Mouse (Mus musculus) layer of hippocampus, postnatal 25 days (tissue): ENCODE data around the gene Trim56. TPM values are rescaled to one million over a fixed set of nuclear protein-coding genes. Genes with fewer than 3 reads are reported as not detected.
A peak's percentile ranks its signal among the peaks of the same experiment; 100 is the strongest.

Experiments
- DNase-seq, 2 experiments: peaks; one replicate each; pipeline ENCODE4 v3.0.0; 2022; ENCODE audit warnings: mixed read lengths in 2 of 2, low spot score in 1 of 2; ENCODE audit errors: extremely low spot score in 1 of 2
- total RNA-seq, 2 experiments: library from RNA; stranded (reverse); gene quantifications; 2 replicates each; pipeline ENCODE4 v1.2.3; 2021

Trim56 gene
- total RNA-seq, 2 experiments from 2014 or later, result 4.8 to 5.4 TPM

DNA sequence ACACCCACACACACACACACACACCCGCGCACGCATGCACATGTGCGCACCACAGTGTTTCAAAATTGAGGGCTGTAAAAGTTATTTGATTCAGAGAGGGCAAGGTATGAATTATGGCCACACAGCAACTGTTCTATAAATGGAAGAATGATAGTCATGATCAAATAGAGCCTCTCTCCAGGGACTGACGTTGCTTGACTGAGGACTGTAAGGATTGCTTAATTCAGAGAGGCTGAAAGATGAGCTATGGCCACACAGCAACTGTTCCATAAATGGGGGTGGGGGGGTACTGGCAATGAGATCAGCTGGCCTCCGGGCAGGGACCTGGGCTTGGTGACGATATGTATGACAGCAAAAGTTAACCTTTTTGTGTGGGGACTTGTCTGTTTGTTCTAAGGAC, 38.8 kb downstream of the Trim56 start:
- no peak for DNase-seq

DNA sequence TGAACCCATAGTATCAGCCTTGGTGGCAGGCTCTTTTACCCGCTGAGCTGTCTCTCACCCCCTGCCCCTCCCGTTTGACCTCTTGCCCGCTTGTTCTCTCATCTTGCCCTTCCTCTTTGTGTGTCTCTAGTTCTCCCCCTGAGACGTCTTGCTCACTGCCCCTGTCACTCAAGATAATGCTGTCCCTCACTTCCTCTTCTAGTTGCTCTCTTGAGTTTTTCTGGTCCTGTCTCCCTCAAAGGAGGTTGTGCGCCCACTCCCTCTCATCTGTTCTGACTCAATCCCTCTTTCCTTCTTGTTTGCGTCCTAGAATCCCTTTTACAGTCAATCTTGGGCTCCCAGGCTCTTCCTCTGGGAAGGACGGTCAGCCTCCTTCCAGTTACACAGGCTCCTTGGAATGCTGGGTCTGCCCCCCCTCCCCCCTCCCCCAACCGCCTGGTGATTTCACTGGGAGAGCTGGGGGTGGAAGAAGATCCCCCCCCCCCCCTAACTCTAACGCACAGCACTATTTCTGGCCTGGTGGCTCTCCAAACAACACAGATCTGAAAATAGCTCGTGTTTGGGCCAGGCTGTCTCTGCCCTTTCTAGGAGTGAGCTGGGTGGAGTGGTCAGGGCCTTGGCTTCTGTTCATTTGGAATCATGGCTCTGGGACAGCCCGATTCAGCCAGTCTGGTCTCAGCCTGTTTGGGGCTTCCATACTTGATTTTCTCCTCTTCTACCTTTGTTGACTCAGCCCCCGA, 39.6 kb downstream of the Trim56 start:
- no peak for DNase-seq

DNA sequence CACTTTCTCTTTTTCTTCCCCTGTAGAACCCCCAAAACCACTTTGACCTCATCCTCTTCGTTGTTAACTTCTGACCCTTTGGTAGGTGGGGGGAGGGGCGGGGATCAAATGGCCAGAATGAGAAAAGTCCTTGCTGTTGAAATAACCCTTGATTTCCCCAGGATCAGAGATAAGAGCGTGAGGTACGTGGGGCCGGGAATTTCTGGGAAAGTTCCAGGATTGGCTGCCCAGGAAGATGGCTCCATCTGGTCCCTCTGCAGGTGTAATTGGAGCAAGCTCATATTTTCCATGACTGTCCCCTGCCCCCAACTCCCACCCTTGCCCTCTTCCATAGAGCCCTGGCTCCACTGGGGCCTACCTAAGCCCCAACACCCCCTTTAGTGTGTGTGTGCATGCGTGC, 40.3 kb downstream of the Trim56 start:
- DNase-seq, result no peak

GRCm38 (mm10) chr5:137074191-137074651, 41.8 kb downstream of the Trim56 start:
- no peak for DNase-seq

DNA sequence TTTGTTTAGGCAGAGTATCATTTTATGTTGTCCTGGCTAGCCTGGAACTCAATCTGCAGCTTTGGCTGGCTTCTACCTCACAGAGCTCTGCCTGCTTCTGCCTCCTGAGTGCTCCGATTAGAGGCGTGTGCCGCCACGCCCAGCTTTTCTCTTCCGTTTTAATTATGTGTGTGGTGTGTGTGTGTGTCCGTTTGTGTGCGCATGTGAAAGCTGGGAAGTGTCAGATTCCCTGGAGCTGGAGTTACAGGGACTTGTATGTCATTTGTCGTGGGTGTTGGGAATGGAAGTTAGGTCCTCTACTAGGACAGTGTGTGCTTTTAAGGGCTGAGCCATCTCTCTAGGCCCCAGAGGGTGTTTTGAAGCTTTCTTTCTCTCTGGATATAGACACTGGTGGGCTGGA, 42.9 kb downstream of the Trim56 start:
- DNase-seq, result no peak

DNA sequence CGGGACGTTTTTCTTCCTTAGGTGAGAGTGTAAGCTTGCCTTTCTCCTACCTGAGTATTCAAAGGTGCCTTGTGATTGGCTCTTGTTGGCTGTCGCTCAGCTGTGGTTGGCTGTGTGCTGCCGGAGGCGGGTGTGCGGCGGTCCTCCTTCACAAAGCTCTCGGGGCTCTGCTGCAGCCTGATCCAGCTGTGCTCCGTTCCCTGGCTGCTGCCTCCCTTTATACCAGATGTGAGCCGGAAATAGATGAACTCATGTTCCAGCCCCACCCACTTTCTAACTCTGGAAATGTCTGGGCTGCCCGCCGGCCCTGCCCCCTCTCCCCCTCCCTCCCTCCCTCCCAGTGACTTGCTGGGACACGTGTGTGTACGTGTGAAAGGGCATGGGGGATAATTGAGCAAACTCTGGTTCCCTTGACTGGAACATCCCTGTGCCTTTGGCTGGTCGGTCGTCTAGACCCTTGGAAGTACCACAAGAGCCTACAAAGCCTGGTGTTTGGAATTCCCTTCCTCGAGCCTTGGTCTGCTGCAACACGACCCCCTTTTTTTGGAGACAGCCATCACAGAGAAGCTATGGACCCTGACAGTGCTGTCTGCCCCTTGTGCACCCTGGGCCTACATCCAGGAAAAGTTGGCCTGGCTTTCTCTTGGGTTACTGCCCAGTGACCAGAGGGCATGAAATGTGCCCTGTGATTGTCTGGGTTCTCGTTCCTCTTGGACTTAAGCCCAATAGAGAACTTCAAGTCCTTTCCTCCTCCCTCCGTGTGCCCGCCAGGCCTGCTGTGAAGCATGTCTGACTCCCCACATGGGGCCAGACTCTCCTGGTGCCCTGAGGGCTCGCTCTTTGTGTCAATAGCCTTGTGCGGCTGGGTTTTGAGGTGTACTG, 43.7 kb downstream of the Trim56 start, which contains the start of gene Serpine1:
TSS of gene Serpine1 (minus strand) at position 190 of the 882 bp plus-strand sequence.
- peak in 1 of 2 experiments; percentile 26 for DNase-seq

DNA sequence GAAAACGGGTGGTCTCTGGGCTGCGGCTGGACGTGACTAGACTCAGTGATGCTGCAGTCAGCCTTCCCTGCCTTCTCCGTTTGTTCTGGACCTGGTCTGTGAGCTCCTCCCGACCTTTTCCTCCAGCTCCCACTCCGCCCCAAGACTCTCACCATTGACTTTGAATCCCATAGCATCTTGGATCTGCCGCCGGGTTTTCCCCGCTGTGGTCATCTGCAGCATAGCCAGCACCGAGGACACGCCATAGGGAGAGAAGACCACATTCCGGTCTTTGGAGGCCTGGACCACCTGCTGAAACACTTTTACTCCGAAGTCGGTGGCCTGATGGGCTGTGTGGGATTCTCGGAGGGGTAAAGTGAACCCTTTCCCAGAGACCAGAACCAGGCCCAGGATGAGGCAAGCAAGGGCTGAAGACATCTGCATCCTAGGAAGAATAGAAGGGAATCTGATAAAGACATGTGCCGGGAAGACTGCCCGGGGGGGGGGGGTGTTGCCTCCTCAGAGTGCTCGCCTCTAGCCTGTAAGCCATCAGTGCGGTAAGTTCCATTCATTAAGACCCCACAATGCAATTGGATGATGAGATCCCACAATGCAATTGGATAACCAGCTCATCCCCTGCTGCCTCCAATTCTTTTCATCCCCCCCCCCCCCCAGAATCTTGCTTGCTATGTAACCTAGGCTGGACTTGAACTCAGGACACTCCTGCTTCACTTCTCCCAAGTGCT, 45.0 kb downstream of the Trim56 start:
- no peak for DNase-seq

- no peak for DNase-seq
These were observed 47.3 kb downstream of the Trim56 start for GRCm38 (mm10) chr5:137068711-137069110.

DNA sequence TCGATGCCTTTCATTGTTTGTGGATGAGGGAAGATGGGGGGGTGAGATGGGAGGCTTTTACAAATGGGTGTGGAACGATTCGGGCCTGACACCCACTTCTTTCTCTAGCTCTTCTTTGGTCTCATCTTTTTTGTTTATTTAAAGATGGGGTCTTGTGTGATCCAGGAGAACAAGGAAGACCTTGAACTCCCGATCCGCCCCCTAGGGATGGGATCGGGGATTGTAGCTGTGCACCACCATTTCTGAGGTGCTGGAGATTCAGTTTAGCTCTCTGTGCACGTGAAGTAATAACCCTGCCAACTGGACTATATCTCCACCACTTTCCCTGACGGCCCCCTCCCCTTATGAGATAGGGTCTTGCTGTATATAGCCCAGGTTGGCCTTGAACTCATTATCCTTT, 50.1 kb downstream of the Trim56 start:
- no peak for DNase-seq

DNA sequence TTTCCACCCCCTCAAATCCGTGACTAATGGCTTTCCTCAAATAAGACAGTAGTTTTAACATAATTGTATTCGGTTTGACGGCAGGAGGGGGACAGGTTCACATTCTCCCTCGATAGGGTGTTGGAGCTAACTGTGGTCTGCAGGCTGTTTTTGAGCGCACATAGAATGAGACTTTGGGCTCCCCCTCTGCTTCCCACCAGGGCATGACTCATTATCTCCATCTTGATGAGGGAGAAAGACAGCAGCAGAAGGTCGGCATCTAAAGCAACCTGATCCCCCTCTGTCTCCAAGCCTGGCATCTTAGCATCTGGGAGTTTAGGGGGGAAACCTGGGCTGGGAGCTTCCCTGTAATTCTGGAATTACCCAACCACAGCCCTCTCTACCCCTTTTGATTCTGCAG, 50.6 kb downstream of the Trim56 start:
- no peak for DNase-seq

GRCm38 (mm10) chr5:137062601-137063000, 53.4 kb downstream of the Trim56 start:
- no peak for DNase-seq

- peak in 1 of 2 experiments; percentile 66 for DNase-seq
These were observed 54.1 kb downstream of the Trim56 start for GRCm38 (mm10) chr5:137061809-137062481.

Other genes with a start within 250 kb of the Trim56 start
- 1 to 10 TPM; 3.5 to 4.7 TPM for gene Col26a1, start 233.0 kb downstream of the Trim56 start, total RNA-seq
- gene Ift22, start 208.1 kb downstream of the Trim56 start, total RNA-seq, result 10 to 100 TPM; 82.1 to 84.3 TPM
- gene Fis1, start 162.9 kb downstream of the Trim56 start, total RNA-seq, result 100 to 1,000 TPM; 226 to 262 TPM
- under 1 TPM; 0.15 to 0.26 TPM for gene Cldn15, start 149.6 kb downstream of the Trim56 start, total RNA-seq
- 10 to 100 TPM; 35.0 to 39.8 TPM for gene Plod3, start 129.2 kb downstream of the Trim56 start, total RNA-seq
- 10 to 100 TPM; 75.4 to 90.7 TPM for gene Znhit1, start 128.2 kb downstream of the Trim56 start, total RNA-seq
- gene Vgf, start 89.8 kb downstream of the Trim56 start, total RNA-seq, result 100 to 1,000 TPM; 219 to 233 TPM
- gene Ap1s1, start 70.1 kb downstream of the Trim56 start, total RNA-seq, result 100 to 1,000 TPM; 262 to 327 TPM
- under 1 TPM; 0.27 to 0.52 TPM for gene Serpine1, start 43.9 kb downstream of the Trim56 start, total RNA-seq
- gene Muc3, start 33.1 kb upstream of the Trim56 start, total RNA-seq, result not detected
- 1 to 10 TPM; 1.6 to 5.4 TPM for gene Muc3a, start 96.2 kb upstream of the Trim56 start, total RNA-seq
- 10 to 100 TPM; 63.8 to 67.6 TPM for gene Ache, start 171.3 kb upstream of the Trim56 start, total RNA-seq
- gene Ufsp1, start 178.4 kb upstream of the Trim56 start, total RNA-seq, result 10 to 100 TPM; 14.3 to 16.0 TPM
- gene Srrt, start 191.5 kb upstream of the Trim56 start, total RNA-seq, result 100 to 1,000 TPM; 164 to 213 TPM
- gene Trip6, start 198.2 kb upstream of the Trim56 start, total RNA-seq, result 1 to 10 TPM; 4.6 to 6.4 TPM
- 10 to 100 TPM; 24.9 to 32.8 TPM for gene Slc12a9, start 217.4 kb upstream of the Trim56 start, total RNA-seq
- 1 to 10 TPM; 5.1 to 6.3 TPM for gene Ephb4, start 233.9 kb upstream of the Trim56 start, total RNA-seq